Comparison of ENCODE assay signal across 20 mouse cellular contexts in the genomic region with DNA sequence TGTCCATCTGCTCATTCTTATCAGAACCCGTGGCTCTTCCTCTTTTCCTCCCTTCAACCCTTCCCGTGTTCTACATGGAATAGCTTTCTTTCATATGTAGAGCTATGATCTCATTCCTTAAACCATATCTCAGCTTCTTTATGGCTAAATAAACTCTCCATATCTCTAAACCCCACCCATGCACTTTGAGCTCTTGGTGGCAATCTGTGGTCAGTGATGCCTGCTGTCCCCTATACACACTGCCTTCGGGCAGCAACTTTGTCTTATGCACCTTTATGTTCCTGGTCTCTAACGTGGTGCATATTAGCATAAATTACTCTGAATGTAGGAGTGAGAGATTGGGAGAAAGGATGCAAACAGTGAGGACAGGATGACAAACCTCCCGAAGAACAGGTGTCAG.
"Had no signal": no experiment of that assay in that cellular context is flagged by ENCODE, and none has a peak within 500 bp of the region (broad histone marks: within the 10 kb centered on the region; RNA-seq: fewer than 3 reads in every experiment).

No protein-coding gene starts in this region.

- H3K27ac ChIP-seq: liver, embryonic 14.5 days; midbrain, embryonic 10.5 days; midbrain, embryonic 12.5 days; neural tube, embryonic 13.5 days; neural tube, embryonic 15.5 days; stomach, embryonic 15.5 days had no signal

- H3K9me3 ChIP-seq: midbrain, embryonic 10.5 days; midbrain, embryonic 12.5 days; neural tube, embryonic 13.5 days; neural tube, embryonic 15.5 days; stomach, embryonic 15.5 days had no signal

- H3K36me3 ChIP-seq: midbrain, embryonic 10.5 days; midbrain, embryonic 12.5 days; stomach, embryonic 15.5 days had no signal

- ATAC-seq: midbrain, embryonic 16.5 days had no signal

- H3K4me1 ChIP-seq: midbrain, embryonic 10.5 days; midbrain, embryonic 12.5 days; neural tube, embryonic 13.5 days; neural tube, embryonic 15.5 days; stomach, embryonic 15.5 days had no signal

- DNase-seq: lung, adult 18-20 months; lung, embryonic 14.5 days; lung, postnatal 10 days; lung, postnatal 4 days; midbrain, embryonic 14.5 days; retina, postnatal 1 day; right cerebral cortex, adult 18-20 months; right cerebral cortex, postnatal 25 days; right cerebral cortex, postnatal 4 days; thymus, adult 18-20 months; thymus, postnatal 14 days; thymus, postnatal 4 days had no signal

- H3K9ac ChIP-seq: liver, embryonic 14.5 days; lung, embryonic 14.5 days; midbrain, embryonic 12.5 days; neural tube, embryonic 13.5 days; neural tube, embryonic 15.5 days; stomach, embryonic 15.5 days had no signal

- H3K4me3 ChIP-seq: midbrain, embryonic 10.5 days; midbrain, embryonic 12.5 days; myocyte; neural tube, embryonic 13.5 days; neural tube, embryonic 15.5 days; stomach, embryonic 15.5 days had no signal

- H3K27me3 ChIP-seq: midbrain, embryonic 12.5 days; neural tube, embryonic 13.5 days; neural tube, embryonic 15.5 days; stomach, embryonic 15.5 days had no signal

- H3K4me2 ChIP-seq: lung, embryonic 14.5 days; midbrain, embryonic 12.5 days; neural tube, embryonic 13.5 days; neural tube, embryonic 15.5 days; stomach, embryonic 15.5 days had no signal
